Mouse (Mus musculus): Measurements from ENCODE around the gene Stbd1. TPM values are rescaled to one million over a fixed set of nuclear protein-coding genes. Genes with fewer than 3 reads are reported as not detected.

The Stbd1 gene
- polyA plus RNA-seq, 1 experiment from 2014 or later: 133 TPM

DNA sequence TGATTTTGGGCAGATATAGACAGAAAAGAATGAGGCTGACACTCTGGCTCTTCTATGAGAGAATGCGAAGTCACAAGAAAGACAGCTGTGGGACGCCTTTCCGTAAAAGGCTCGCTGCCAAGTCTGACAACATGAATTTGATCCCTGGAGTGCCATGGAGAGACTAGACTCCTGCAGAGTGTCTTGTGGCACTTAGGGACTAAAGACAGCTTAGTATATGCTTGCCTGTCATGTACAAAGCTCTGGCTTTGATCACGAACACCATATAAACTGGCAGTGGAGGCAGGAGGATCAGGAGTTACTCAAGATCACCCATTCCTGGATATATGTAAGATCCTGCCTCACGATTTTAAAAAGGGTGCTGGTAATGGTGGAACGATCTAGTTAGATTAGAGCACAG, 25.1 kb downstream of the Stbd1 start:
- peaks cover 5% of the 10 kb centered on the region; the same call in 1 of the 2 replicates for H3K4me1 ChIP-seq (replicated peaks; ENCODE audit: control insufficient read depth, insufficient read depth, low read length)
- H3K27me3 ChIP-seq (ENCODE audit: control insufficient read depth, insufficient read depth, low read depth, low read length): no peaks in the 10 kb centered on the region
- ATAC-seq (ENCODE audit: low read depth): peak; percentile 96
- no peak overlapping the region for H3K4me2 ChIP-seq (ENCODE audit: low read depth, low read length)
- peak overlapping the region; percentile 75 for H3K27ac ChIP-seq (ENCODE audit: low read length)
- H3K36me3 ChIP-seq (ENCODE audit: control insufficient read depth, insufficient read depth, low read length): no peaks in the 10 kb centered on the region
- WGBS: 39% methylated on average over 7 of the region's 7 CpGs
- no peak overlapping the region for H3K4me3 ChIP-seq (ENCODE audit: low read length)
- no peaks in the 10 kb centered on the region; the same call in 1 of the 2 replicates for H3K9me3 ChIP-seq (ENCODE audit: control insufficient read depth, low read length)
- no peak overlapping the region; the same call in 1 of the 2 replicates for H3K9ac ChIP-seq (ENCODE audit: low read length)

DNA sequence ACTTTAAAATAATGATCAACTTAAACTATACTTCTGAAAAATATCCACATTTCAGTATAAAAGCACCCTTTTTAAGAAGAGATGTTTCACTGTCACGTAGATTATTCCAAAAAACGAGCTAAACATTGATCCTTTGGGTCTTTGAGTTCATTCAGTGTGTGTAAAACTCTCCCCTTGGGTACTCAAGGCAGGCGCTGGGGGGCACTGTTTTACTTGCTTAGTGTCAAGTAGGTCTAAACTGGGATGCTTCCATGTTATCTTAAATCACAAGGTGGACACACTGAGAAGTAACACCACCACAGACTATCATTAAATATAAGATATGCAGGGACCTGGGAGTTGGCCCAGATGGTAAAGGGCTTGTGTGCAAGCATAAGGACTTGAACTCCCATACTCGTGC, 30.7 kb downstream of the Stbd1 start:
- Histone ChIP-seq H3K27ac (ENCODE audit: low read length) (no peak overlapping the region), H3K27me3 (ENCODE audit: control insufficient read depth, insufficient read depth, low read depth, low read length) (no peaks in the 10 kb centered on the region), H3K4me2 (ENCODE audit: low read depth, low read length) (no peak overlapping the region), H3K9ac (ENCODE audit: low read length) (no peak overlapping the region), H3K36me3 (ENCODE audit: control insufficient read depth, insufficient read depth, low read length) (no peaks in the 10 kb centered on the region), H3K4me3 (ENCODE audit: low read length) (no peak overlapping the region), H3K4me1 (replicated peaks; ENCODE audit: control insufficient read depth, insufficient read depth, low read length) (no peaks in the 10 kb centered on the region), H3K9me3 (ENCODE audit: control insufficient read depth, low read length) (no peaks in the 10 kb centered on the region)
- 52% methylated on average over 4 of the region's 4 CpGs for WGBS
- ATAC-seq (ENCODE audit: low read depth): no peak

DNA sequence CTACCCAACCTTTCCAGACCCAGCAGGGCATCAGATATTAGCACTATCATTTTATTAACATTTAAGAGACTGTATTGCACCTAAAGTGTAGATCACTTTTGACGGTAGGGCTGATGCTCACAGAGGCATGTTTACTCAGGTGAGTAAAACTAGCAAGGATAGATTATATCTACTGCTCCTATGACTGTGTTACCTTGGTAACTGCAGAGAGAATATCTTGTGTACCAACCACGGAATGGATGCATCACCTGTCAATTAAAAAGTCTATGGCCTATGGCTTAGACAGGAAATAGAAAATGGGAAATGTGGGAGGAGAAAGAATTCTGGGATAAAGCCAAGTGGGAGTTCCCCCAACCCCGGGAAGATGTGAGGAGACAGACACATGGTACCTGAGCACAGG, 32.1 kb downstream of the Stbd1 start:
- Histone ChIP-seq H3K36me3 (ENCODE audit: control insufficient read depth, insufficient read depth, low read length) (no peaks in the 10 kb centered on the region), H3K27ac (ENCODE audit: low read length) (no peak overlapping the region), H3K4me1 (replicated peaks; ENCODE audit: control insufficient read depth, insufficient read depth, low read length) (no peaks in the 10 kb centered on the region), H3K9me3 (ENCODE audit: control insufficient read depth, low read length) (no peaks in the 10 kb centered on the region), H3K4me3 (ENCODE audit: low read length) (no peak overlapping the region), H3K9ac (ENCODE audit: low read length) (no peak overlapping the region), H3K27me3 (ENCODE audit: control insufficient read depth, insufficient read depth, low read depth, low read length) (no peaks in the 10 kb centered on the region), H3K4me2 (ENCODE audit: low read depth, low read length) (no peak overlapping the region)
- ATAC-seq (ENCODE audit: low read depth): no peak
- WGBS: 69% methylated on average over 3 of the region's 3 CpGs

DNA sequence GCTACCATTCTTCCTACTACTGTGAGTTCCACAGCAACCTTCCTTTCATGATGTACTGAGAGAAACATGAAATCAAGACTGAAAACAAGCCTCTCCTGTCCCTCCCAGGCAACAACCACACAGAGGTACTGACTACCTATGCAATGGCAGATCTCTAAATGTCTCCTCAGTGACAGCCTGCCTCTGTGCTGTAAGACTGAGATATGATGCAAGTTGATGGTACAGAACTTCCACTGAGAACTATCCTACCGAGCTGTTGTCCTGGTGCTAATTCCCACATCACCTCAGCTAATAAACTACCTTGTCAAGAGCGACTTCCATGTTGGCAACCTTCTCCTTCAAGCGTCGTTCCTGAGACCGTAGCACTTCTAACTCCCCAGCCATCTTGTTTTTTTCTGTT, 33.0 kb downstream of the Stbd1 start:
- H3K27ac ChIP-seq (ENCODE audit: low read length): no peak overlapping the region
- 81% methylated on average over 5 of the region's 5 CpGs for WGBS
- no peaks in the 10 kb centered on the region for H3K27me3 ChIP-seq (ENCODE audit: control insufficient read depth, insufficient read depth, low read depth, low read length)
- no peak for ATAC-seq (ENCODE audit: low read depth)
- no peaks in the 10 kb centered on the region for H3K9me3 ChIP-seq (ENCODE audit: control insufficient read depth, low read length)
- no peak overlapping the region for H3K4me3 ChIP-seq (ENCODE audit: low read length)
- H3K4me2 ChIP-seq (ENCODE audit: low read depth, low read length): no peak overlapping the region
- H3K36me3 ChIP-seq (ENCODE audit: control insufficient read depth, insufficient read depth, low read length): no peaks in the 10 kb centered on the region
- no peak overlapping the region for H3K9ac ChIP-seq (ENCODE audit: low read length)
- H3K4me1 ChIP-seq (replicated peaks; ENCODE audit: control insufficient read depth, insufficient read depth, low read length): no peaks in the 10 kb centered on the region

DNA sequence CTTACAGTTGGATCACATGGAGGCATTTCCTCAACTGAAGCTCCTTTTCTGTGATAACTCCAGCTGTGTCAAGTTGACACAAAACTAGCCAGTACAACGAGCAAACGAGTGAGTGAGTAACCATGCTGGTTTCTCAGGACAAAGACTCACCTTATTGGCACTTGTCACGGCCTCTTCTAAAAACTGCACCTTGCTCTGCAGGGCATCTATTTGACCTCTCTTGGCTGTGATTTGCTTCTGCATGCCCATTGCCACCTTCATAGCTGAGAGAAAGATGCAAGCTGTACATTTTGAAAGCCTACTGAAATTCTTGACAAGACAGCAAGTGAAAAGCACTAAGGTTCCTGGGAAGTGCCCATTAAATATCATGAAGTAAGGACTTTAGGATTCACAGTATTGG, 38.0 kb downstream of the Stbd1 start:
- Histone ChIP-seq H3K4me2 (ENCODE audit: low read depth, low read length) (no peak overlapping the region), H3K4me1 (replicated peaks; ENCODE audit: control insufficient read depth, insufficient read depth, low read length) (no peaks in the 10 kb centered on the region), H3K36me3 (ENCODE audit: control insufficient read depth, insufficient read depth, low read length) (no peaks in the 10 kb centered on the region), H3K4me3 (ENCODE audit: low read length) (no peak overlapping the region), H3K27ac (ENCODE audit: low read length) (no peak overlapping the region), H3K27me3 (ENCODE audit: control insufficient read depth, insufficient read depth, low read depth, low read length) (no peaks in the 10 kb centered on the region), H3K9ac (ENCODE audit: low read length) (no peak overlapping the region), H3K9me3 (ENCODE audit: control insufficient read depth, low read length) (no peaks in the 10 kb centered on the region)
- WGBS: 76% methylated on average over 3 of the region's 3 CpGs
- ATAC-seq (ENCODE audit: low read depth): no peak

Other genes with a start within 250 kb of the Stbd1 start
- 52.5 and 57.3 TPM in 2 replicates for gene Nup54, start 167.8 kb upstream of the Stbd1 start, polyA plus RNA-seq (2015; fragmentation: Nextera tagmentation; extraction: Ambion mirVana)
- gene Scarb2, start 96.2 kb upstream of the Stbd1 start, polyA plus RNA-seq (2015; fragmentation: Nextera tagmentation; extraction: Ambion mirVana): 18.6 and 20.1 TPM in 2 replicates
- gene Fam47e, start 48.0 kb upstream of the Stbd1 start, polyA plus RNA-seq (2015; fragmentation: Nextera tagmentation; extraction: Ambion mirVana): 4.2 and 6.9 TPM in 2 replicates
- gene Ccdc158, start 72.2 kb downstream of the Stbd1 start, polyA plus RNA-seq (2015; fragmentation: Nextera tagmentation; extraction: Ambion mirVana): 3.3 TPM in 2 replicates
- 4.0 and 5.0 TPM in 2 replicates for gene Shroom3, start 80.4 kb downstream of the Stbd1 start, polyA plus RNA-seq (2015; fragmentation: Nextera tagmentation; extraction: Ambion mirVana)